Mouse (Mus musculus) lung, postnatal 0 days (tissue): ENCODE measurements around the gene Cdipt.

Experiments used
- CTCF ChIP-seq: IDR thresholded peaks from 2 replicates; pipeline ENCODE4 v1.5.1; 2016; ENCODE audit warnings: antibody characterized with exemption, mild to moderate bottlenecking
- EP300 ChIP-seq: IDR thresholded peaks from 2 replicates; pipeline ENCODE4 v1.6.1; 2016; ENCODE audit warnings: antibody characterized with exemption, mild to moderate bottlenecking, control low read depth

- no peak for TF ChIP-seq EP300
- no peak for TF ChIP-seq CTCF
Observed at GRCm38 (mm10) chr7:126965568-126965967, 10.1 kb upstream of the Cdipt start.
